Mouse (Mus musculus): ENCODE measurements around the gene Slc37a2.

Slc37a2 gene

DNA sequence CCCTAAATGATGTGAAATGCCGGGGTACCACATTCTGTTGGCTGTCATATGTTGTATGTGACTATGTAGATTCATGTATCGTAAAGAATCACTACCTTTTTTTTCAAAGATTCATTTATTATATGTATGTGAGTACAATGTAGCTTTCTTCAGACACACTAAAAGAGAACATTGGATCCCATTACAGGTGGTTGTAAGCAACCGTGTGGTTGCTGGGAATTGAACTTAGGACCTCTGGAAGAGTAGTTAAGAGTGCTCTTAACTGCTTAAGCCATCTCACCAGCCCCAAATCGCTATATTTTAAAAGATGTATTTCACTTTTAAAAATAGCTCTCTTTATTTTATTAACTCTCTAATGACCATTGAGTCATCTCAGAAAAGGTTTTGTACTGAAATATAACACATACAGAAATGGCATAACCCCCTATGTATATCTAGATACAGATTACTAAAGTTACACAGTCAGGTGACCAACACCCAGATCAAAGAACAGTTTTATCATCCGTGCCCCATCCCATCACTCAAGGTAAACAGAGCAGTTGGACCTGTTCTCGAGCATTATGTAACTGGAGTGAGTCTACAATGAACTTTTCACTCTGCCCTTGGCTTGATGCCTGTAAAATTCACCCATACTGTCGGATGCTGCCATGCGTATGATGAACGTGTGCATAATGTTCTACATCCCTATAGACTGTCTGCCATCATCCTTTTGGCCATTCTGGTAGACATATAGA is 41.0 kb downstream of the Slc37a2 start:
- DNase-seq (ENCODE audit: low spot score in 2 of 2), result no peak

DNA sequence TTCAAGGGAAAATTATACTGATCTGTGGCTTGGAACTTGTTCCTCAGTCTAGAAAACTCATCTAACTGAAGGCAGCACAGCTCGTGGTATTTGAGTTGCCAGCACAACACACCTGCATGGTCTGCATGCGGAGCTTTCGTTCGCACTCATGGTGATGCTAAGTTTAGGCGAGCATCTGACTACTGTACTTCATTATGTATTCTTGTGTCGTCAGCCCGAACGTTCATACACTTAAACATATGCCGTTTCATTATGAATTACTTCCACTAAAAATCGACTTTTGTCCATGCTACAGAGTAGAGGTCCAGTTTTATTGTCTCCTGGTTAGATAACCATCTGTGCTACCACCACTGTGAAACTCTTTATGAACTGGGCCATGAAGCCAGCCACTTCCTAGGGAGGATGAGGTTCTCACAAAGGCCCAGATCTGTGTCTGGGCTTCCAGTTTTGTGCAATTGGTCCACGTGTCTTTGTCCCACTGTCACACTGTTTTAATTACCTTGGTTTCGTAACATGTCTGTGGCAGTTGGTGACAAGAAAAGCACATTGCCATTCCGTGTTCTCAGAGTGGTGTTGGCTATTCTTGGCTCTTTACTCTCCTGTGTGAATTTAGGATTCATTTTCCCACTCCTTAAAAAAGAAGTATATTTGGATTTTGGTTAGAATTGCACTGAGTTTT is 42.3 kb downstream of the Slc37a2 start:
- no peak for DNase-seq (ENCODE audit: low spot score in 2 of 2)

DNA sequence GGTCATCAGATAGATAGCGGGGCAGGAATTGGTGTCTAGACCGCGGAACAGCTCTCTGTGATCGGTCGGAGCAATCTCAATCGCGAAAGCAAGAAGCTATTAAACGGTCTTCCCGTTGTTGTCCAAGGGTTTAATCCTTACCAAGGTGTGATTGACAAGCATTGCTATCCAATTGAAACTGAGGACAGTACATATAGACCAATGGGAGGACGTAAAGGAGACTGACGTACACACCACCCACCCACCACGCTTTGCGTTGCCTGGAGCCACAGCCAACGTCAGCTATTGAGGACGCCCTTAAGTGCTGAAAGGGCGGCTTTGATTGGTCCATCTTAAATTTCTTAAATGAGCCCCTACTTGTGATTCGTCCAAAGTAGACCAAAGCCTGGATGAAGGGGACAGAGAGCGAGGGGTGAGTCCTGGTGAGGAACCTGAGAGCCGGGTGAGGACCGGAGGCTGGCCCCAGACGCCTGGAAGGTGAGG is 47.6 kb downstream of the Slc37a2 start, which contains the start of gene Tmem218:
Tmem218 (plus strand) TSS at position 295 of the 483 bp plus-strand sequence.
- peak; percentile 93 to 94 for DNase-seq (ENCODE audit: low spot score in 2 of 2)

DNA sequence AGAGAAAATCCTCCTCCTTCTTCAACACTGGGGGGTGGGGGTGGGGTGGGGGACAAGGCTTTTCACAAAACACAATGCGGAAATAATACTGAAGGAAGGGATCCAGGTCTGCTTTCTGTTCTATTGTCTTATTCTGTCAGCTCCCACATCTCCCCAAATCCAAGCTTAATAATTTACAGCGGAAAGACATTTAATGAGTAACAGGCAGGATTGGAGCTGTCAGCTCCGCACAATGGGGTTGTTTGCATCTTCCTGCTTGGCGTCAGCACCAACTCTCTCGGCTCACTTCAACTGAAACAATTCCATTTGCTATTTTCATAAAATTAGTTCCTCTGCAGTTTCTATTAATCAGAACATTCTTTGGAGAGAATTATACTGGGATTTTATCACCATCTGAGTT is 51.7 kb downstream of the Slc37a2 start:
- no peak for DNase-seq (ENCODE audit: low spot score in 2 of 2)

DNA sequence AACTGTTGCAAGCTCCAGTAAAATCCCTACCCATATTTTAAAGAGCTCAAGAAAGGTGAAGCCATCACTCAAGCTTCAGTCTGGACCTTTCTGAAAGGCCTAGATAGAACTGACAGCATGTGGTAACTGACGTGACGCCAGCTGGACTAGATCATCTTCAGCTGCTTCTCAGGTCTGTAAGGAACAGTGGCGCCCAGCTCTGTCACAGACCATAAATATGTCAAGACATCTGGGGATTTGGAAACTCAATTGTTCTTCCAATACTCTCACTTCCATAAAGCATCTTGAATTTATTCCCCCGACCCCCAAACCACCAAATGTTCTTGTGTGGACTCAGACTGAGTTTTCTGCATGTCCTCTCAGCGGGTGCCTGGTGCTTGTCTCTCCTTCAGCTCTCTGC is 55.1 kb downstream of the Slc37a2 start:
- no peak for DNase-seq (ENCODE audit: low spot score in 2 of 2)

DNA sequence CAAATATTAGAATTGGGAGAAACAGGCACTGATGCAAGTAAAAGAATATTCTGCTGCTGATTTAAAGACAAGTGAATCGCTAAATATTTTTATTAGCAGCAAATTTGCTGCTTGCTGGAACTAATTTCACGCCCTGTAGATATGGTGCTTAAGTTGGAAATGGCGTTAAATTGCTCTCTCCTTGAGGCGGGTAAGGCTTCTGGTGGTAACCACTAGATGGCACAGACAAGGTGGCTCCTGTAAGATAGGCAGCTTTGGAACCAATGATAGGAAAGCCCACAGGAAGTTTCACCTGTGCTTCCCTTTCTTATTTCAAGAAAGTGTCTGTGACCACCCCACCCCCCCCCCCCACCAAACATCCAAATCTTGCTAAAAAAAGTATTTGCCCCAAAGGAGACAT is 58.5 kb downstream of the Slc37a2 start:
- no peak for DNase-seq (ENCODE audit: low spot score in 2 of 2)

DNA sequence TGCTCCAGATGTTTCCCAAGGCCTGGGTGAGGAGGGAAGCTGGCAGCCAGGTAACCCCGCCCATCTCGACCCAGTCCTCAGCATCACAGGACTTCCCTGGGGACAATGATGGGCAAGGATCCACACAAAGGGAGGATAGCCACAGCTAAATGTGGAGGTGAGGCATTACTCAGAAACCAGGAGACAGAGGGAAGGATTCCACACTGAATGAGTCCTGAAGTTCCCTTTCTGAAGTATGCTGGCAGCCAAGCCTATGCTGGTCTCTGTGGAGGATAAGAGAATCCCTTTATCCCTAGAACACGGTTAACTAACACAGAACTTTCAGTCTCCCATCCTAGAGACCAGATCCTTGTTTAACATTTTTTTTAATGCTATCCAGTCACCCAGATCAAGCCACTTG is 67.5 kb downstream of the Slc37a2 start:
- DNase-seq (ENCODE audit: low spot score in 2 of 2), result no peak

DNA sequence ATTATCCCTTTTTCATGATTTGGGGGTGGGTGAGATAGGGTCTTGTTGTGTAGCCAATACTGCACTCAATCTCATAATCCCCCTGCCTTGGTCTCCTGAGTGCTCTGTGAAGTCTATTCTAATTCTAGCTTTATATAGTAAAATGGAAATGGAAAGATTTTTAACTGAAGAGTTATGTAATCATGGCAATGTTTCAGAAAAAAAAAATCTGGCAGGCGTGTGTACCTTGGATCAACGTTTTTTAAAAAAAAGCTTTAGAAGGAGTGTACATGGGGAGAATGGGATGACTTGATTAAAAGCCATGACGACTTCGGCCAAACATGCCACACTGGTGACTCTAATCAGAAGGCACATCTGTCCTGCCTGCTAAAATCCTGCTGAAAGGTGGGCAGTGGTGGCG is 68.1 kb downstream of the Slc37a2 start:
- no peak for DNase-seq (ENCODE audit: low spot score in 2 of 2)

DNA sequence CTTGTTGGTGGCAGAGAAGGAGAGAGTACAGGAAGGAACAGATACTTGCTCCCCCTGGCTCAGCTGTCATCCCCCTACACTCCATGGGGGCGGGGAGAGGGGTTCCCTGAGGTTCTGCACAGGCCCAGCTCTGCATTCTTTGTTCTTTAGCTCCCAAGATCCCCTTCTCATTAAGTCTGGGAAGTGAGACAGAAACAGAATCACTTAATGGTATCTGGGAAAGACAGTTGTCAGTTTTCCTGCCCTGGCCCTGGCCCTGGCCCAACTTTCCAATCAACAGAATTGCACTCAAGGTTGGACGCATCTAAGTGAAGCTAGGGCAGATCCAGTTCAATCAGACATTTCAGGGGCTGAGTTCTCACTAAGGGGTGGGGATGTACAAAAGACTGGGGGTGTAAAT is 72.4 kb downstream of the Slc37a2 start:
- no peak for DNase-seq (ENCODE audit: low spot score in 2 of 2)

DNA sequence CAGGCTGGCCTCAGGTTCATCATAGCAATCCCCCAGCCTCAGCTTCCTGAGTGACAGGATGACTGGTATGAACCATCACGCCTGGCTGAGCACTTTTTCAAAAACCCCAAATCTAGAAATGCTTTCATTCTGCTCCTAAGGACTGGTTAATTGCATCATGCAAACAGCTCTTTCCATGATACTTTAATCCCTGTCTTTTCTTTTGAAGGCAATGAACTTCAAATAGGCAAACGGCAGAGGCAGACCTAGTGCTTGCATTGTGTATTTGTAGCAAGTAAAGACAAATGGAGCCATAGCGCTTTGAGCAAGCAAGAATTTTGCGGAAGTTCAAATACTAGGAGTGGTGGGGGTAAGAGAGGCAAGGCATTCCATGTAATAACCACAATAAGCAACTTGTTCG is 73.9 kb downstream of the Slc37a2 start:
- DNase-seq (ENCODE audit: low spot score in 2 of 2), result no peak

DNA sequence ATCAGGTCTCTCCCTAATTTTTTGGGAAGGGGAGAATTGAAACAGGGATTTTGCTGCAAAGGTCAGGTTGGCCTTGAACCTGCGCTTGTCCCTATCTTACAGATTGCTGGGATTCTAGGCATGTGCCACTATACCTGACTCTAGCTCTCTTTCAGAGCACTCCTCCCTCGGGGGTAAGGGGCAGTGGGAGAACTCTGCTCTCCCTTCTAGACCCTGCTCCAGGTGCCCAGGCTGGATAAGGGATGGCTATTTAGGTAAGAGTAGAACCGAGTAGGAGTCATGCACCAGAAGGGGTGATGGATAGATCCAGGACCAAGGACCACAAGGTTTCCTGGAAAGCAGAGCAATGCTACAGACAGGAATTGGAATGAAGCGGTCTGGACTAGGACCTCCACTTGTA is 75.9 kb downstream of the Slc37a2 start:
- DNase-seq (ENCODE audit: low spot score in 2 of 2), result no peak

DNA sequence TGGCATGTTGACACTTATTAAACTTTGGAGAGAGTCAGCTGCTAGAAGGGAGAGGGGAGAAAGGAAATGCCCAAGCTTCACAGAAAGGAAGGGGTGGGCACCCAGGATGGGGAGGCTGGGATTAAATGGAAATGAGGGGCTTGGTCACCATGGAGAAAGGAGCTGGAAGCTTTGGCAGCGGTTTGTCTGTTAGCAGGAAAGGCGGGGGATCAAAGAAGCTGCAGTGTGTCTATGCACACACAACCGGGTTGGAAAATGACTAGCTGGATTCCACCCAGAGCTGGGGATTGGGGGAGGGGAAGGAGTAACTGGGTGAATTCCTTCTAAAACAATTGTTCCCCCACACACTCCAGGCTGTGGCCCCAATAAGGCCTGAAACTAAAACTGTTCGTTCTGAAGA is 76.6 kb downstream of the Slc37a2 start:
- no peak for DNase-seq (ENCODE audit: low spot score in 2 of 2)
